8 mouse cellular contexts compared by ENCODE assay signal in the genomic region with DNA sequence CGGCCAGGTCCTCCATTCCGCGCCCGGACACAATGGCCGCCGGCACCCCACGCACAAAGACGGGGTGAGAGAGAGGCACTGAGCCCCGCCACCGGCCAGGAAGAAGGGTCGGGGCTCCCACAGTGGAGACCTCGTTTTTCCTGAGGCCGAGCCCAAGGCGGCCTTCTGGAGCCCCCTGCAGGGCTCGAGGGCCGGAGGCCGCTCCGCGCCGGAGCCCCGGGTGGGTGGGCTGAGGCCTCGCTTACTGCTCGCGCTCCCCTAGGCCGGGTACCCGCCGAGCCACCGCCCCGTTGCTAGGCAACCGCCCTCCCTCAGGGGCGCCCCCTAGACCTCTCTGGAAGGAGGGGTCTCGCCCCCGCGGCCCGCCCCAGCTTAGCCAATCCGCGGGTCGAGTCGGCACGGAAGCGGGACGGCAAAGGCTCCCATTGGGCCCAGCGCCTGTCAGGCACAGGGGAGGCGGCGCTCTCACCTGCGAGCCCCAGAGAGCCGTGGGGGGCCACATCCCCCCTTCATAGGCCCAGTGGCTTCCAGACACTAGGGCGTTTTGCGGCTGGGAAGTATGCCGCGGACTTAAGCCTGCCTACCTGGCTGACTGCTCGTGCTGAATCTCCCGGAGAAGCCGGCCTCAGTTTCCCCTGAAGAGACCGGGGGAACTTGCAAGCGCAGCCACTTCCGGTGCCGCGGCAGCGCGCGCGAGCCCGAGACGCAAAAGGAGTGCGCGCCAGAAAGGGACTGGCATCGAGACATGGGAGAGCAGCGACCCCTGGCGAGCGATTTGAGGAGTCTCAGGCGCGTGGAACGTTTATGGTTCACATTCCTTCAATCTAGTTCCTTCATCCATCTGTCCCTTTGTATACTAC. TPM values are rescaled to one million over a fixed set of nuclear protein-coding genes. Genes with fewer than 3 reads are reported as not detected.
DNase-seq lines count a peak whose midpoint lies in the region; ATAC-seq lines count a peak whose summit lies in the region.

A gene (minus strand): TSS at position 710 of the 860 bp plus-strand sequence.

- peaks cover 35% of the 10 kb centered on the region for H3K36me3 ChIP-seq in megakaryocyte, embryonic 14.5 days (replicated peaks; ENCODE audit: low read length)

- peak; percentile 91 for ATAC-seq in common myeloid progenitor, adult 5-6 weeks (replicated peaks; ENCODE audit: low read depth, poor library complexity, severe bottlenecking)

- no peaks in the 10 kb centered on the region for H3K27me3 ChIP-seq in megakaryocyte, embryonic 14.5 days (replicated peaks)

- peaks cover 47% of the 10 kb centered on the region for H3K4me1 ChIP-seq in megakaryocyte, embryonic 14.5 days

- no peaks in the 10 kb centered on the region for H3K9me3 ChIP-seq in megakaryocyte, embryonic 14.5 days

- peak; percentile 98 for DNase-seq in ZHBTc4 (ENCODE audit: low read depth, low spot score)
- peak; percentile 94 to 95 for DNase-seq in gastrocnemius, adult 8-10 months (ENCODE audit: low spot score in 2 of 2)
- peak; percentile 89 for DNase-seq in hindlimb bud, embryonic 11.5 days (ENCODE audit: extremely low spot score, low read depth, low spot score)
- DNase-seq in left cerebral cortex, adult 8-10 months (ENCODE audit: low spot score in 2 of 2): peak; percentile 96 to 97
- DNase-seq in right cerebral cortex, postnatal 10 days (ENCODE audit: low spot score in 2 of 2): peak; percentile 98 to 99
- DNase-seq in urinary bladder, postnatal 25 days (ENCODE audit: low spot score): peak; percentile 97

- H3K4me3 ChIP-seq in megakaryocyte, embryonic 14.5 days (replicated peaks): peak within 1 kb of the TSS; percentile 98

RNA-seq across cellular contexts. Expression of the gene that starts here (rescaled TPM):
- 8.4 and 11.8 TPM in 2 replicates for total RNA-seq in common myeloid progenitor, adult 5-6 weeks (2017)
- total RNA-seq in gastrocnemius, adult 8-10 months (2022): 10 to 100 TPM in 3 of 4 experiments, 1 to 10 TPM in 1; 9.1 to 17.5 (median 15.4) TPM
- total RNA-seq in left cerebral cortex, adult 8-10 months (2022): 100 to 1,000 TPM; 125 to 143 (median 135) TPM
- 498 and 1,222 TPM in 2 replicates for polyA plus RNA-seq in megakaryocyte, embryonic 14.5 days (2012; ENCODE audit: insufficient read depth, low replicate concordance)

Comparison
In these comparisons a context has a peak if more than half of its experiments do, and no peak if none do; other contexts are left out.
1. Peak in every context shown above with its lines: DNase-seq, ATAC-seq and H3K4me3 ChIP-seq.